In genomic region chr14:25586846-25587486, GRCm38 (mm10) we compare ENCODE assay signal across 8 mouse cellular contexts.
A peak's percentile ranks its signal among the peaks of the same experiment; 100 is the strongest.
DNase-seq lines count a peak whose midpoint lies in the region; ATAC-seq and TF ChIP-seq lines count a peak whose summit lies in the region.

No protein-coding gene starts in this region.

- ATAC-seq in embryonic facial prominence, embryonic 13.5 days (ENCODE audit: insufficient number of reproducible peaks, insufficient read depth, low FRiP score, low TSS enrichment, low read depth): no peak
- no peak for ATAC-seq in hindbrain, postnatal 0 days

- H3K27me3 ChIP-seq in liver, adult 2 months (ENCODE audit: control insufficient read depth, insufficient read depth, low read length): no peaks in the 10 kb centered on the region
- no peaks in the 10 kb centered on the region for H3K27me3 ChIP-seq in embryonic facial prominence, embryonic 13.5 days
- no peaks in the 10 kb centered on the region for H3K27me3 ChIP-seq in hindbrain, postnatal 0 days (ENCODE audit: insufficient read depth, low read length)

- H3K27ac ChIP-seq in liver, adult 2 months (replicated peaks; ENCODE audit: insufficient read depth, low read depth, low read length): peak overlapping the region; percentile 8
- peak overlapping the region; percentile 92 for H3K27ac ChIP-seq in embryonic facial prominence, embryonic 13.5 days
- peak overlapping the region; percentile 95 for H3K27ac ChIP-seq in hindbrain, postnatal 0 days
- H3K27ac ChIP-seq in olfactory bulb, adult 2 months (ENCODE audit: insufficient read depth, low read depth, low read length): peak overlapping the region; percentile 43; the same call in 1 of the 2 replicates

- H3K9ac ChIP-seq in liver, adult 2 months (ENCODE audit: low read depth, low read length): no peak overlapping the region
- H3K9ac ChIP-seq in embryonic facial prominence, embryonic 13.5 days: peak overlapping the region; percentile 58
- peak overlapping the region; percentile 46; the same call in 1 of the 2 replicates for H3K9ac ChIP-seq in hindbrain, postnatal 0 days (replicated peaks; ENCODE audit: low read length)

- peak overlapping the region; percentile 7; the same call in 1 of the 2 replicates for H3K4me2 ChIP-seq in embryonic facial prominence, embryonic 13.5 days
- no peak overlapping the region; the same call in 1 of the 2 replicates for H3K4me2 ChIP-seq in hindbrain, postnatal 0 days (ENCODE audit: low read depth, low read length)

- H3K4me1 ChIP-seq in liver, adult 2 months (ENCODE audit: control insufficient read depth, insufficient read depth, low read length): peaks cover 5% of the 10 kb centered on the region
- peaks cover 70% of the 10 kb centered on the region for H3K4me1 ChIP-seq in embryonic facial prominence, embryonic 13.5 days
- H3K4me1 ChIP-seq in hindbrain, postnatal 0 days (ENCODE audit: insufficient read depth, low read length): peaks cover 57% of the 10 kb centered on the region
- H3K4me1 ChIP-seq in olfactory bulb, adult 2 months (ENCODE audit: control insufficient read depth, insufficient read depth, low read length): peaks cover 55% of the 10 kb centered on the region

- no peaks in the 10 kb centered on the region for H3K9me3 ChIP-seq in embryonic facial prominence, embryonic 13.5 days
- H3K9me3 ChIP-seq in hindbrain, postnatal 0 days (ENCODE audit: low read length): no peaks in the 10 kb centered on the region

- H3K4me3 ChIP-seq in liver, adult 2 months (ENCODE audit: insufficient read depth, low read depth, low read length): no peak overlapping the region
- no peak overlapping the region for H3K4me3 ChIP-seq in embryonic facial prominence, embryonic 13.5 days
- no peak overlapping the region for H3K4me3 ChIP-seq in hindbrain, postnatal 0 days (ENCODE audit: low read length)
- H3K4me3 ChIP-seq in olfactory bulb, adult 2 months (ENCODE audit: insufficient read depth, low read depth, low read length): no peak overlapping the region

- TF ChIP-seq CTCF in liver, adult 2 months (IDR thresholded peaks at IDR 0.05; ENCODE audit: low read depth, low read length): no peak
- TF ChIP-seq CTCF in hindbrain, postnatal 0 days (IDR thresholded peaks at IDR 0.05; ENCODE audit: low read depth): no peak
- TF ChIP-seq CTCF in olfactory bulb, adult 2 months (IDR thresholded peaks at IDR 0.05; ENCODE audit: insufficient read depth, low read depth, low read length): no peak

- peaks cover 3% of the 10 kb centered on the region; the same call in 1 of the 2 replicates for H3K36me3 ChIP-seq in liver, adult 2 months (ENCODE audit: control insufficient read depth, insufficient read depth, low read length)
- peaks cover 41% of the 10 kb centered on the region for H3K36me3 ChIP-seq in embryonic facial prominence, embryonic 13.5 days
- H3K36me3 ChIP-seq in hindbrain, postnatal 0 days (ENCODE audit: insufficient read depth, low read length): peaks cover 7% of the 10 kb centered on the region; the same call in 1 of the 2 replicates

- TF ChIP-seq POLR2A in liver, adult 2 months (IDR thresholded peaks at IDR 0.05; ENCODE audit: extremely low read depth, insufficient read depth, low read length): no peak
- no peak for TF ChIP-seq POLR2A in olfactory bulb, adult 2 months (IDR thresholded peaks at IDR 0.05; ENCODE audit: insufficient read depth, low read depth, low read length)

- intact Hi-C loops in gastrocnemius, postnatal 36 days (cut with DNase I): no loop called here

- no peak for DNase-seq in liver, adult 2 months (ENCODE audit: extremely low read depth, low read depth, low spot score)
- DNase-seq in liver: no peak
- no peak for DNase-seq in hindbrain, postnatal 0 days (ENCODE audit: low spot score)
- DNase-seq in ovary, postnatal 14 days (ENCODE audit: low spot score): no peak
- DNase-seq in gastrocnemius, postnatal 36 days: no peak
- DNase-seq in c-Kit-positive CD71-positive TER-119-positive erythroid progenitor cells, embryonic 14.5 days (ENCODE audit: low spot score): no peak

- WGBS in liver, adult 2 months: 63% methylated on average over 10 of the region's 10 CpGs
- 35% methylated on average over 10 of the region's 10 CpGs for WGBS in embryonic facial prominence, embryonic 13.5 days
- 19% methylated on average over 10 of the region's 10 CpGs for WGBS in hindbrain, postnatal 0 days
- 44% methylated on average over 10 of the region's 10 CpGs for WGBS in olfactory bulb, adult 2 months

- H3K79me2 ChIP-seq in liver, adult 2 months (ENCODE audit: control insufficient read depth, insufficient read depth, low read length): 0 out of 2 replicates have a peak, but pooled peaks cover 2% of the 10 kb centered on the region

Comparison
In these comparisons a context has a peak if more than half of its experiments do, and no peak if none do; other contexts are left out.
1. H3K27ac ChIP-seq: peak in every context shown above with its lines; median percentile 95 in hindbrain, postnatal 0 days; 92 in embryonic facial prominence, embryonic 13.5 days; 43 in olfactory bulb, adult 2 months; 8 in liver, adult 2 months.